ENCODE assay signal across 22 mouse cellular contexts in genomic region chr9:107718781-107719540, GRCm38 (mm10). TPM values are rescaled to one million over a fixed set of nuclear protein-coding genes. Genes with fewer than 3 reads are reported as not detected.
A peak's percentile ranks its signal among the peaks of the same experiment; 100 is the strongest.
DNase-seq lines count a peak whose midpoint lies in the region; ATAC-seq and TF ChIP-seq lines count a peak whose summit lies in the region.
"Had no signal": no experiment of that assay in that cellular context is flagged by ENCODE, and none has a peak within 500 bp of the region (broad histone marks: within the 10 kb centered on the region; RNA-seq: fewer than 3 reads in every experiment).

No protein-coding gene starts in this region.

- TF ChIP-seq EP300 in stomach, postnatal 0 days (optimal IDR thresholded peaks at IDR 0.05) = no peak

- peak; percentile 25 for DNase-seq in T-cell, adult 2 months (ENCODE audit: low spot score)
- no peak for DNase-seq in stomach, postnatal 0 days (ENCODE audit: low spot score)
- no peak for DNase-seq in adrenal gland, adult 2 months
- DNase-seq in spleen, postnatal 4 days (ENCODE audit: low spot score in 2 of 2) = no peak
- DNase-seq: adrenal gland, postnatal 10 days; cerebellum, adult 2 months; gastrocnemius, postnatal 25 days; kidney, adult 11 months; kidney, postnatal 14 days had no signal

- H3K9me3 ChIP-seq in embryonic facial prominence, embryonic 13.5 days = no peaks in the 10 kb centered on the region
- no peaks in the 10 kb centered on the region for H3K9me3 ChIP-seq in lung, embryonic 15.5 days
- no peaks in the 10 kb centered on the region for H3K9me3 ChIP-seq in stomach, postnatal 0 days (ENCODE audit: control insufficient read depth, low read length)
- H3K9me3 ChIP-seq in hindbrain, embryonic 12.5 days (replicated peaks) = no peaks in the 10 kb centered on the region
- H3K9me3 ChIP-seq: forebrain, embryonic 12.5 days; hindbrain, embryonic 15.5 days; limb, embryonic 12.5 days; liver, embryonic 15.5 days had no signal

- TF ChIP-seq CTCF in stomach, postnatal 0 days (IDR thresholded peaks at IDR 0.05; ENCODE audit: low read depth) = no peak

- peak overlapping the region; percentile 44 for H3K27ac ChIP-seq in embryonic facial prominence, embryonic 13.5 days
- H3K27ac ChIP-seq in lung, embryonic 15.5 days = 0 out of 2 replicates have a peak overlapping the region, but pooled peaks have one; percentile 62
- H3K27ac ChIP-seq in stomach, postnatal 0 days (replicated peaks) = peak overlapping the region; percentile 30; the same call in 1 of the 2 replicates
- no peak overlapping the region for H3K27ac ChIP-seq in hindbrain, embryonic 12.5 days
- H3K27ac ChIP-seq: forebrain, embryonic 12.5 days; hindbrain, embryonic 15.5 days; left cerebral cortex, adult 2 months; limb, embryonic 12.5 days; liver, embryonic 15.5 days had no signal

- H3K4me1 ChIP-seq in embryonic facial prominence, embryonic 13.5 days = peaks cover 79% of the 10 kb centered on the region
- H3K4me1 ChIP-seq in lung, embryonic 15.5 days = peaks cover 71% of the 10 kb centered on the region
- peaks cover 30% of the 10 kb centered on the region for H3K4me1 ChIP-seq in stomach, postnatal 0 days (replicated peaks; ENCODE audit: control insufficient read depth, insufficient read depth)
- peaks cover 38% of the 10 kb centered on the region for H3K4me1 ChIP-seq in hindbrain, embryonic 12.5 days

- H3K4me3 ChIP-seq in embryonic facial prominence, embryonic 13.5 days = no peak overlapping the region
- H3K4me3 ChIP-seq in lung, embryonic 15.5 days = no peak overlapping the region
- no peak overlapping the region for H3K4me3 ChIP-seq in stomach, postnatal 0 days (ENCODE audit: low read depth, low read length)
- no peak overlapping the region for H3K4me3 ChIP-seq in hindbrain, embryonic 12.5 days
- H3K4me3 ChIP-seq: forebrain, embryonic 12.5 days; hindbrain, embryonic 15.5 days; left cerebral cortex, adult 2 months; limb, embryonic 12.5 days; liver, embryonic 15.5 days had no signal

- no peaks in the 10 kb centered on the region for H3K36me3 ChIP-seq in embryonic facial prominence, embryonic 13.5 days
- H3K36me3 ChIP-seq in lung, embryonic 15.5 days = no peaks in the 10 kb centered on the region
- no peaks in the 10 kb centered on the region for H3K36me3 ChIP-seq in stomach, postnatal 0 days (ENCODE audit: control insufficient read depth, insufficient read depth, low read length)
- no peaks in the 10 kb centered on the region for H3K36me3 ChIP-seq in hindbrain, embryonic 12.5 days
- H3K36me3 ChIP-seq: forebrain, embryonic 12.5 days; hindbrain, embryonic 15.5 days; limb, embryonic 12.5 days; liver, embryonic 15.5 days had no signal

- H3K27me3 ChIP-seq in embryonic facial prominence, embryonic 13.5 days = no peaks in the 10 kb centered on the region
- no peaks in the 10 kb centered on the region for H3K27me3 ChIP-seq in lung, embryonic 15.5 days
- no peaks in the 10 kb centered on the region for H3K27me3 ChIP-seq in stomach, postnatal 0 days (ENCODE audit: control insufficient read depth, insufficient read depth, low read length)
- H3K27me3 ChIP-seq in hindbrain, embryonic 12.5 days = no peaks in the 10 kb centered on the region; the same call in none of the 2 replicates
- H3K27me3 ChIP-seq: hindbrain, embryonic 15.5 days; limb, embryonic 12.5 days had no signal

- H3K9ac ChIP-seq in embryonic facial prominence, embryonic 13.5 days = no peak overlapping the region
- no peak overlapping the region for H3K9ac ChIP-seq in lung, embryonic 15.5 days
- no peak overlapping the region for H3K9ac ChIP-seq in stomach, postnatal 0 days (ENCODE audit: low read length)
- H3K9ac ChIP-seq in hindbrain, embryonic 12.5 days = no peak overlapping the region
- H3K9ac ChIP-seq: forebrain, embryonic 12.5 days; hindbrain, embryonic 15.5 days; limb, embryonic 12.5 days; liver, embryonic 15.5 days had no signal

- H3K4me2 ChIP-seq in embryonic facial prominence, embryonic 13.5 days = no peak overlapping the region
- no peak overlapping the region for H3K4me2 ChIP-seq in lung, embryonic 15.5 days
- H3K4me2 ChIP-seq in stomach, postnatal 0 days (replicated peaks; ENCODE audit: low read depth) = no peak overlapping the region
- no peak overlapping the region for H3K4me2 ChIP-seq in hindbrain, embryonic 12.5 days (replicated peaks)
- H3K4me2 ChIP-seq: forebrain, embryonic 12.5 days; hindbrain, embryonic 15.5 days; limb, embryonic 12.5 days; liver, embryonic 15.5 days had no signal

- no peak for ATAC-seq in embryonic facial prominence, embryonic 13.5 days (ENCODE audit: insufficient number of reproducible peaks, insufficient read depth, low FRiP score, low TSS enrichment, low read depth)
- no peak for ATAC-seq in lung, embryonic 15.5 days (ENCODE audit: borderline replicate concordance, extremely low read depth, low FRiP score, low TSS enrichment)
- ATAC-seq in stomach, postnatal 0 days (ENCODE audit: low FRiP score, low TSS enrichment) = no peak
- ATAC-seq in hindbrain, embryonic 12.5 days (ENCODE audit: low FRiP score) = no peak
- ATAC-seq: midbrain, embryonic 16.5 days had no signal

- 78% methylated on average over 10 of the region's 10 CpGs for WGBS in embryonic facial prominence, embryonic 13.5 days
- WGBS in lung, embryonic 15.5 days = 53% methylated on average over 10 of the region's 10 CpGs
- 67% methylated on average over 10 of the region's 10 CpGs for WGBS in stomach, postnatal 0 days
- 89% methylated on average over 10 of the region's 10 CpGs for WGBS in hindbrain, embryonic 12.5 days

RNA-seq across cellular contexts. Expression of gene Sema3f, which starts 8.7 kb away (rescaled TPM):
- polyA plus RNA-seq in embryonic facial prominence, embryonic 13.5 days (2015; fragmentation: Nextera tagmentation; extraction: Ambion mirVana) = 37.7 and 44.0 TPM in 2 replicates
- polyA plus RNA-seq in lung, embryonic 15.5 days (2015; fragmentation: Nextera tagmentation; extraction: Ambion mirVana) = 12.3 and 13.7 TPM in 2 replicates
- 11.7 and 15.1 TPM in 2 replicates for polyA plus RNA-seq in stomach, postnatal 0 days (2015; fragmentation: Nextera tagmentation; extraction: Ambion mirVana)
- total RNA-seq in adrenal gland, adult 2 months (2021) = 10 to 100 TPM; 27.2 to 34.8 TPM
- polyA plus RNA-seq in adrenal gland, adult 2 months (2012; rRNA removed) = 95.1 and 106 TPM in 2 replicates
- 26.8 and 28.3 TPM in 2 replicates for polyA plus RNA-seq in hindbrain, embryonic 12.5 days (2016; fragmentation: Nextera tagmentation; extraction: Ambion mirVana)
- total RNA-seq: megakaryocyte, adult 5-6 weeks had no signal

RNA-seq across cellular contexts. Expression of gene Gnat1, which starts 39.4 kb away (rescaled TPM):
- 1.2 and 2.0 TPM in 2 replicates for polyA plus RNA-seq in embryonic facial prominence, embryonic 13.5 days (2015; fragmentation: Nextera tagmentation; extraction: Ambion mirVana)
- 0.54 and 0.93 TPM in 2 replicates for polyA plus RNA-seq in lung, embryonic 15.5 days (2015; fragmentation: Nextera tagmentation; extraction: Ambion mirVana)
- polyA plus RNA-seq in stomach, postnatal 0 days (2015; fragmentation: Nextera tagmentation; extraction: Ambion mirVana) = 2.1 and 2.9 TPM in 2 replicates
- total RNA-seq in adrenal gland, adult 2 months (2021) = under 1 TPM in 1 of 2 experiments, not detected in 1; 0.37 TPM
- 0.10 and 0.16 TPM in 2 replicates for polyA plus RNA-seq in adrenal gland, adult 2 months (2012; rRNA removed)
- 1.4 and 2.6 TPM in 2 replicates for polyA plus RNA-seq in hindbrain, embryonic 12.5 days (2016; fragmentation: Nextera tagmentation; extraction: Ambion mirVana)
- total RNA-seq: CH12.LX; common myeloid progenitor, adult 5-6 weeks; gastrocnemius, postnatal 25 days; heart, postnatal 25 days; megakaryocyte, adult 5-6 weeks had no signal

RNA-seq across cellular contexts. Expression of gene Slc38a3, which starts 49.6 kb away (rescaled TPM):
- polyA plus RNA-seq in embryonic facial prominence, embryonic 13.5 days (2015; fragmentation: Nextera tagmentation; extraction: Ambion mirVana) = 3.4 and 4.1 TPM in 2 replicates
- polyA plus RNA-seq in lung, embryonic 15.5 days (2015; fragmentation: Nextera tagmentation; extraction: Ambion mirVana) = 3.9 and 4.1 TPM in 2 replicates
- polyA plus RNA-seq in stomach, postnatal 0 days (2015; fragmentation: Nextera tagmentation; extraction: Ambion mirVana) = 0.95 and 1.1 TPM in 2 replicates
- total RNA-seq in adrenal gland, adult 2 months (2021) = 1 to 10 TPM in 1 of 2 experiments, under 1 TPM in 1; 0.48 to 2.7 TPM
- 1.7 and 4.1 TPM in 2 replicates for polyA plus RNA-seq in adrenal gland, adult 2 months (2012; rRNA removed)
- 12.5 and 12.9 TPM in 2 replicates for polyA plus RNA-seq in hindbrain, embryonic 12.5 days (2016; fragmentation: Nextera tagmentation; extraction: Ambion mirVana)
- total RNA-seq: common myeloid progenitor, adult 5-6 weeks; megakaryocyte, adult 5-6 weeks had no signal

RNA-seq across cellular contexts. Expression of gene Rbm5, which starts 51.8 kb away (rescaled TPM):
- 262 and 274 TPM in 2 replicates for polyA plus RNA-seq in embryonic facial prominence, embryonic 13.5 days (2015; fragmentation: Nextera tagmentation; extraction: Ambion mirVana)
- polyA plus RNA-seq in lung, embryonic 15.5 days (2015; fragmentation: Nextera tagmentation; extraction: Ambion mirVana) = 188 and 202 TPM in 2 replicates
- polyA plus RNA-seq in stomach, postnatal 0 days (2015; fragmentation: Nextera tagmentation; extraction: Ambion mirVana) = 60.2 and 67.3 TPM in 2 replicates
- total RNA-seq in adrenal gland, adult 2 months (2021) = 100 to 1,000 TPM in 1 of 2 experiments, 10 to 100 TPM in 1; 67.1 to 124 TPM
- 61.7 and 67.8 TPM in 2 replicates for polyA plus RNA-seq in adrenal gland, adult 2 months (2012; rRNA removed)
- polyA plus RNA-seq in hindbrain, embryonic 12.5 days (2016; fragmentation: Nextera tagmentation; extraction: Ambion mirVana) = 260 and 271 TPM in 2 replicates
